11 mouse cellular contexts compared by ENCODE assay signal in the genomic region with DNA sequence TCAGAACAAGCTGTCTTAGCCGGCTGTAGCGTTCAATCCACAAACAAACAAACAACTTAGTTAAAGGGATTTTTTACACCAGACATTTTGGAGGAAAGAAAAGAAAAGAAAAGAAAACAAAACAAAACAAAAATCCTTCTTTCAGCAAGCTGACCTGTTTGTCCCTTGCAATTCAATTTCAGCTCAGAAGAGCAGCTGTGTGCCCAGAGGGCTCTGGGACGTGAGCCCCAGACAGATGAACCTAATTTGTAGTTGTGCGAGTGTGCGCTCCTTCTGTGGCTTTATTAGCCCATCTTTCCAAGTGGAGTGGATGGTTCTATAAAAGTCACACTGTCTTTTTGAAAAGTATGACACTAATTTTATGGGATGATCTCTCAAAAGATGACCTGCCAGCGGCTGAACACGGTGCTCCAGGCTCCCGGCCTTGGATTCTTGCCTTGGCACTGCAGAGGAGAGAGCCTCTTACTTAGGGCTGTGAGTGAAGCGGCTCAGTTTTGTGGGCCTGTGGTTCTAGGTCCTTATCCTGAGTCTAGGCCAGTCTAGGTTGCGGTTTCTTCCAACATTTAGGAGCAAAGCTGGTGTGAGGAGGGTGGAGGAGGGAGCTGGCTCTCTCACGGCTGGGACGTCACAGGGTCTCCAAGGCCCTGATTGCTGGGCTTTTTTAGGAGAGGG. TPM values are rescaled to one million over a fixed set of nuclear protein-coding genes. Genes with fewer than 3 reads are reported as not detected.
DNase-seq lines count a peak whose midpoint lies in the region; ATAC-seq lines count a peak whose summit lies in the region.
"Had no signal": no experiment of that assay in that cellular context is flagged by ENCODE, and none has a peak within 500 bp of the region (broad histone marks: within the 10 kb centered on the region; RNA-seq: fewer than 3 reads in every experiment).

No protein-coding gene starts in this region.

- peaks cover 48 to 69% of the 10 kb centered on the region in 2 experiments for H3K4me1 ChIP-seq in heart, embryonic 14.5 days (ENCODE audit: control insufficient read depth in 2 of 2, insufficient read depth in 2 of 2, low read length in 2 of 2)
- H3K4me1 ChIP-seq in neural tube, embryonic 11.5 days (ENCODE audit: control insufficient read depth, insufficient read depth, low read length): peaks cover 27% of the 10 kb centered on the region
- peaks cover 45% of the 10 kb centered on the region for H3K4me1 ChIP-seq in neural tube, embryonic 15.5 days

- peaks cover 13% of the 10 kb centered on the region; the same call in 1 of the 2 replicates for H3K36me3 ChIP-seq in heart, embryonic 14.5 days (ENCODE audit: control insufficient read depth, insufficient read depth, low read length)
- H3K36me3 ChIP-seq in neural tube, embryonic 11.5 days (ENCODE audit: control insufficient read depth, insufficient read depth, low read length): no peaks in the 10 kb centered on the region
- H3K36me3 ChIP-seq in neural tube, embryonic 15.5 days: 0 out of 2 replicates have a peak, but pooled peaks cover 6% of the 10 kb centered on the region

- ATAC-seq in heart, embryonic 14.5 days (ENCODE audit: insufficient number of reproducible peaks, insufficient read depth, low FRiP score, low read depth): no peak
- ATAC-seq in neural tube, embryonic 11.5 days (ENCODE audit: insufficient read depth, low FRiP score, low TSS enrichment): no peak
- ATAC-seq in neural tube, embryonic 15.5 days (ENCODE audit: low FRiP score): no peak
- no peak for ATAC-seq in megakaryocyte-erythroid progenitor cell, adult 5-6 weeks (replicated peaks; ENCODE audit: low FRiP score, low TSS enrichment, poor library complexity, severe bottlenecking)

- no peak overlapping the region for H3K4me2 ChIP-seq in heart, embryonic 14.5 days (ENCODE audit: low read length)
- H3K4me2 ChIP-seq in neural tube, embryonic 11.5 days (ENCODE audit: low read depth): no peak overlapping the region
- H3K4me2 ChIP-seq in neural tube, embryonic 15.5 days: no peak overlapping the region
- H3K4me2 ChIP-seq: lung, embryonic 14.5 days had no signal

- H3K4me3 ChIP-seq in heart, embryonic 14.5 days (ENCODE audit: control insufficient read depth in 1 of 2, insufficient read depth in 1 of 2, low read depth in 1 of 2, low read length in 2 of 2): no peak overlapping the region
- no peak overlapping the region for H3K4me3 ChIP-seq in neural tube, embryonic 11.5 days (ENCODE audit: low read depth, low read length)
- H3K4me3 ChIP-seq in neural tube, embryonic 15.5 days (replicated peaks): no peak overlapping the region

- 71% methylated on average over 12 of the region's 12 CpGs for WGBS in heart, embryonic 14.5 days
- 73% methylated on average over 12 of the region's 12 CpGs for WGBS in neural tube, embryonic 11.5 days
- WGBS in neural tube, embryonic 15.5 days: 47% methylated on average over 12 of the region's 12 CpGs

- peak overlapping the region; percentile 8 to 46; a peak in 3 of 4 replicates for H3K27ac ChIP-seq in heart, embryonic 14.5 days (replicated peaks in 1 of 2; ENCODE audit: control insufficient read depth in 1 of 2, insufficient read depth in 1 of 2, low read depth in 2 of 2, low read length in 2 of 2)
- 0 out of 2 replicates have a peak overlapping the region, but pooled peaks have one; percentile 34 for H3K27ac ChIP-seq in neural tube, embryonic 11.5 days (ENCODE audit: low read depth, low read length)
- peak overlapping the region; percentile 18; the same call in 1 of the 2 replicates for H3K27ac ChIP-seq in neural tube, embryonic 15.5 days (replicated peaks)

- DNase-seq in adrenal gland, adult (ENCODE audit: inconsistent age in 2 of 2, low spot score in 1 of 2): peak; percentile 65 to 71
- DNase-seq in adrenal gland, postnatal 4 days (ENCODE audit: low spot score in 2 of 2): no peak
- DNase-seq in heart, adult 8-10 months (ENCODE audit: low spot score): no peak
- no peak for DNase-seq in neural tube, embryonic 11.5 days (ENCODE audit: low spot score)
- no peak for DNase-seq in neural tube, embryonic 10.5 days (ENCODE audit: extremely low spot score, low spot score)
- DNase-seq: kidney, postnatal 14 days; lung, embryonic 14.5 days; thymus, postnatal 4 days had no signal

- no peaks in the 10 kb centered on the region for H3K27me3 ChIP-seq in heart, embryonic 14.5 days (ENCODE audit: control insufficient read depth, insufficient read depth, low read length)
- H3K27me3 ChIP-seq in neural tube, embryonic 11.5 days (ENCODE audit: control insufficient read depth, insufficient read depth, low read length): no peaks in the 10 kb centered on the region
- no peaks in the 10 kb centered on the region for H3K27me3 ChIP-seq in neural tube, embryonic 15.5 days (replicated peaks)

- H3K9ac ChIP-seq in heart, embryonic 14.5 days (ENCODE audit: low read length): no peak overlapping the region; the same call in 1 of the 2 replicates
- H3K9ac ChIP-seq in neural tube, embryonic 11.5 days (ENCODE audit: low read length): no peak overlapping the region
- no peak overlapping the region for H3K9ac ChIP-seq in neural tube, embryonic 15.5 days (replicated peaks)
- H3K9ac ChIP-seq: lung, embryonic 14.5 days had no signal

- H3K9me3 ChIP-seq in heart, embryonic 14.5 days (ENCODE audit: control insufficient read depth, low read length): no peaks in the 10 kb centered on the region
- no peaks in the 10 kb centered on the region for H3K9me3 ChIP-seq in neural tube, embryonic 11.5 days (ENCODE audit: control insufficient read depth, low read length)
- no peaks in the 10 kb centered on the region for H3K9me3 ChIP-seq in neural tube, embryonic 15.5 days (replicated peaks)

RNA-seq across cellular contexts. Expression of gene Afap1, which starts 22.6 kb away (rescaled TPM):
- total RNA-seq in adrenal gland, postnatal 4 days (2021): 10 to 100 TPM; 34.4 to 44.0 TPM
- 24.8 and 27.3 TPM in 2 replicates for polyA plus RNA-seq in heart, embryonic 14.5 days (2014; fragmentation: Nextera tagmentation; extraction: Ambion mirVana)
- total RNA-seq in heart, adult 8-10 months (2022): 10 to 100 TPM; 16.3 to 21.5 (median 20.7) TPM
- polyA plus RNA-seq in neural tube, embryonic 11.5 days (2014; fragmentation: Nextera tagmentation; extraction: Ambion mirVana): 57.8 and 61.8 TPM in 2 replicates
- polyA plus RNA-seq in neural tube, embryonic 15.5 days (2015; fragmentation: Nextera tagmentation; extraction: Ambion mirVana): 50.8 and 57.0 TPM in 2 replicates
- total RNA-seq in megakaryocyte-erythroid progenitor cell, adult 5-6 weeks (2014; fragmentation: Nextera tagmentation): 2.3 and 2.8 TPM in 2 replicates
- total RNA-seq in megakaryocyte-erythroid progenitor cell, adult 5-6 weeks (2017): 0.33 and 2.4 TPM in 2 replicates

Comparison
In these comparisons a context has a peak if more than half of its experiments do, and no peak if none do; other contexts are left out.
1. DNase-seq: peak in adrenal gland, adult (2 of 2); none in adrenal gland, postnatal 4 days (0 of 2), heart, adult 8-10 months (single experiment), neural tube, embryonic 11.5 days (single experiment) and neural tube, embryonic 10.5 days (single experiment).
2. RNA of gene Afap1, which starts 22.6 kb away (total RNA-seq): 34.4 to 44.0 TPM in adrenal gland, postnatal 4 days and 16.3 to 21.5 TPM in heart, adult 8-10 months; 0.33 to 2.8 TPM in megakaryocyte-erythroid progenitor cell, adult 5-6 weeks; every median in the first group is over 4 times any median in the second.
3. Peak in every context shown above with its lines, with median percentiles within 50 percentile points of each other: H3K27ac ChIP-seq.